Mouse (Mus musculus): Measurements from ENCODE around the gene Pex10.

GRCm38 (mm10) chr4:155083553-155083952 is 16.7 kb downstream of the Pex10 start:
- peak; percentile 8; the same call in 1 of the 2 replicates for TF ChIP-seq CTCF (IDR thresholded peaks at IDR 0.05; ENCODE audit: low read depth)
- no peak for TF ChIP-seq EP300 (IDR thresholded peaks at IDR 0.05; ENCODE audit: low read depth)

All from liver, postnatal 0 days (tissue).